Mouse (Mus musculus): ENCODE measurements at regions not wholly inside any gene's neighbourhood (a gene's known extent, or its start where the extent isn't known, plus 50 kb on each side); places are given as distances from the start of the nearest gene placed in this dataset.
A peak's percentile ranks its signal among the peaks of the same experiment; 100 is the strongest.

- H3K36me3 ChIP-seq (ENCODE audit: control insufficient read depth, insufficient read depth, low read length): no peaks in the 10 kb centered on the region
- ATAC-seq (ENCODE audit: low FRiP score, low TSS enrichment) (no peak), DNase-seq (no peak)
- H3K9me3 ChIP-seq (ENCODE audit: control insufficient read depth, low read length): no peaks in the 10 kb centered on the region
- H3K4me1 ChIP-seq (ENCODE audit: control insufficient read depth, insufficient read depth, low read length): no peaks in the 10 kb centered on the region
- WGBS: 89% methylated on average over 3 of the region's 3 CpGs
- H3K27me3 ChIP-seq (ENCODE audit: control insufficient read depth, insufficient read depth, low read length): no peaks in the 10 kb centered on the region
- H3K9ac ChIP-seq (replicated peaks; ENCODE audit: low read length): no peak overlapping the region
- no peak overlapping the region for H3K4me2 ChIP-seq (ENCODE audit: low read length)
- H3K27ac ChIP-seq (replicated peaks; ENCODE audit: low read depth, low read length): no peak overlapping the region
- H3K4me3 ChIP-seq (replicated peaks; ENCODE audit: low read depth, low read length): no peak overlapping the region
Observed at GRCm38 (mm10) chr6:147416592-147416991, 59.0 kb upstream of the Ccdc91 start.

GRCm38 (mm10) chr6:147413713-147414112 lies 61.9 kb upstream of the Ccdc91 start:
- Histone ChIP-seq H3K9ac (replicated peaks; ENCODE audit: low read length) (no peak overlapping the region), H3K4me3 (replicated peaks; ENCODE audit: low read depth, low read length) (no peak overlapping the region), H3K27ac (replicated peaks; ENCODE audit: low read depth, low read length) (no peak overlapping the region), H3K9me3 (ENCODE audit: control insufficient read depth, low read length) (no peaks in the 10 kb centered on the region), H3K27me3 (ENCODE audit: control insufficient read depth, insufficient read depth, low read length) (no peaks in the 10 kb centered on the region), H3K4me1 (ENCODE audit: control insufficient read depth, insufficient read depth, low read length) (no peaks in the 10 kb centered on the region), H3K36me3 (ENCODE audit: control insufficient read depth, insufficient read depth, low read length) (no peaks in the 10 kb centered on the region), H3K4me2 (ENCODE audit: low read length) (no peak overlapping the region)
- ATAC-seq (ENCODE audit: low FRiP score, low TSS enrichment): no peak
- 94% methylated on average over 3 of the region's 3 CpGs for WGBS
- no peak for DNase-seq

- H3K9me3 ChIP-seq (ENCODE audit: control insufficient read depth, low read length): no peaks in the 10 kb centered on the region
- no peak overlapping the region for H3K4me2 ChIP-seq (ENCODE audit: low read length)
- H3K4me1 ChIP-seq (ENCODE audit: control insufficient read depth, insufficient read depth, low read length): no peaks in the 10 kb centered on the region
- no peak overlapping the region for H3K27ac ChIP-seq (replicated peaks; ENCODE audit: low read depth, low read length)
- H3K4me3 ChIP-seq (replicated peaks; ENCODE audit: low read depth, low read length): no peak overlapping the region
- H3K36me3 ChIP-seq (ENCODE audit: control insufficient read depth, insufficient read depth, low read length): no peaks in the 10 kb centered on the region
- ATAC-seq (ENCODE audit: low FRiP score, low TSS enrichment): no peak
- no peak for DNase-seq
- H3K27me3 ChIP-seq (ENCODE audit: control insufficient read depth, insufficient read depth, low read length): no peaks in the 10 kb centered on the region
- no peak overlapping the region for H3K9ac ChIP-seq (replicated peaks; ENCODE audit: low read length)
- WGBS: 88% methylated on average over 6 of the region's 6 CpGs
Observed at GRCm38 (mm10) chr6:147397984-147398383, 77.6 kb upstream of the Ccdc91 start.

- H3K4me2 ChIP-seq (ENCODE audit: low read length): no peak overlapping the region
- H3K9me3 ChIP-seq (ENCODE audit: control insufficient read depth, low read length): no peaks in the 10 kb centered on the region
- 49% methylated on average over 14 of the region's 14 CpGs for WGBS
- H3K36me3 ChIP-seq (ENCODE audit: control insufficient read depth, insufficient read depth, low read length): no peaks in the 10 kb centered on the region
- H3K27ac ChIP-seq (replicated peaks; ENCODE audit: low read depth, low read length): no peak overlapping the region
- no peak overlapping the region for H3K9ac ChIP-seq (replicated peaks; ENCODE audit: low read length)
- ATAC-seq (ENCODE audit: low FRiP score, low TSS enrichment) (no peak), DNase-seq (peak; percentile 21)
- H3K27me3 ChIP-seq (ENCODE audit: control insufficient read depth, insufficient read depth, low read length): no peaks in the 10 kb centered on the region
- no peaks in the 10 kb centered on the region for H3K4me1 ChIP-seq (ENCODE audit: control insufficient read depth, insufficient read depth, low read length)
- no peak overlapping the region for H3K4me3 ChIP-seq (replicated peaks; ENCODE audit: low read depth, low read length)
Observed at GRCm38 (mm10) chr6:147391425-147392158, 84.0 kb upstream of the Ccdc91 start.

- no peak for DNase-seq
- no peak overlapping the region for H3K9ac ChIP-seq (replicated peaks; ENCODE audit: low read length)
- H3K9me3 ChIP-seq (ENCODE audit: control insufficient read depth, low read length): no peaks in the 10 kb centered on the region
- 91% methylated on average over 5 of the region's 5 CpGs for WGBS
- ATAC-seq (ENCODE audit: low FRiP score, low TSS enrichment): no peak
- H3K36me3 ChIP-seq (ENCODE audit: control insufficient read depth, insufficient read depth, low read length): no peaks in the 10 kb centered on the region
- no peak overlapping the region for H3K4me3 ChIP-seq (replicated peaks; ENCODE audit: low read depth, low read length)
- no peaks in the 10 kb centered on the region for H3K4me1 ChIP-seq (ENCODE audit: control insufficient read depth, insufficient read depth, low read length)
- no peak overlapping the region for H3K27ac ChIP-seq (replicated peaks; ENCODE audit: low read depth, low read length)
- H3K4me2 ChIP-seq (ENCODE audit: low read length): no peak overlapping the region
- H3K27me3 ChIP-seq (ENCODE audit: control insufficient read depth, insufficient read depth, low read length): no peaks in the 10 kb centered on the region
Observed at GRCm38 (mm10) chr6:147390499-147390898, 85.1 kb upstream of the Ccdc91 start.

GRCm38 (mm10) chr6:147388727-147389126 lies 86.9 kb upstream of the Ccdc91 start:
- DNase-seq (peak; percentile 21), ATAC-seq (ENCODE audit: low FRiP score, low TSS enrichment) (no peak)
- no peaks in the 10 kb centered on the region for H3K9me3 ChIP-seq (ENCODE audit: control insufficient read depth, low read length)
- no peaks in the 10 kb centered on the region for H3K27me3 ChIP-seq (ENCODE audit: control insufficient read depth, insufficient read depth, low read length)
- no peak overlapping the region for H3K4me3 ChIP-seq (replicated peaks; ENCODE audit: low read depth, low read length)
- H3K4me1 ChIP-seq (ENCODE audit: control insufficient read depth, insufficient read depth, low read length): no peaks in the 10 kb centered on the region
- H3K27ac ChIP-seq (replicated peaks; ENCODE audit: low read depth, low read length): no peak overlapping the region
- no peak overlapping the region for H3K4me2 ChIP-seq (ENCODE audit: low read length)
- no peaks in the 10 kb centered on the region for H3K36me3 ChIP-seq (ENCODE audit: control insufficient read depth, insufficient read depth, low read length)
- WGBS: 12% methylated on average over 2 of the region's 2 CpGs
- no peak overlapping the region for H3K9ac ChIP-seq (replicated peaks; ENCODE audit: low read length)

- Histone ChIP-seq H3K9ac (replicated peaks; ENCODE audit: low read length) (no peak overlapping the region), H3K4me1 (ENCODE audit: control insufficient read depth, insufficient read depth, low read length) (no peaks in the 10 kb centered on the region), H3K27me3 (ENCODE audit: control insufficient read depth, insufficient read depth, low read length) (no peaks in the 10 kb centered on the region), H3K4me3 (replicated peaks; ENCODE audit: low read depth, low read length) (no peak overlapping the region), H3K9me3 (ENCODE audit: control insufficient read depth, low read length) (no peaks in the 10 kb centered on the region), H3K4me2 (ENCODE audit: low read length) (no peak overlapping the region), H3K36me3 (ENCODE audit: control insufficient read depth, insufficient read depth, low read length) (no peaks in the 10 kb centered on the region), H3K27ac (replicated peaks; ENCODE audit: low read depth, low read length) (no peak overlapping the region)
- no peak for DNase-seq
- WGBS: 94% methylated on average over 1 of the region's 1 CpGs
- no peak for ATAC-seq (ENCODE audit: low FRiP score, low TSS enrichment)
Observed at GRCm38 (mm10) chr6:147385606-147386005, 90.0 kb upstream of the Ccdc91 start.

- H3K36me3 ChIP-seq (ENCODE audit: control insufficient read depth, insufficient read depth, low read length): no peaks in the 10 kb centered on the region
- H3K9ac ChIP-seq (replicated peaks; ENCODE audit: low read length): no peak overlapping the region
- no peak overlapping the region for H3K27ac ChIP-seq (replicated peaks; ENCODE audit: low read depth, low read length)
- no peaks in the 10 kb centered on the region for H3K4me1 ChIP-seq (ENCODE audit: control insufficient read depth, insufficient read depth, low read length)
- ATAC-seq (ENCODE audit: low FRiP score, low TSS enrichment) (no peak), DNase-seq (no peak)
- WGBS: 87% methylated on average over 8 of the region's 8 CpGs
- H3K27me3 ChIP-seq (ENCODE audit: control insufficient read depth, insufficient read depth, low read length): no peaks in the 10 kb centered on the region
- no peaks in the 10 kb centered on the region for H3K9me3 ChIP-seq (ENCODE audit: control insufficient read depth, low read length)
- H3K4me3 ChIP-seq (replicated peaks; ENCODE audit: low read depth, low read length): no peak overlapping the region
- no peak overlapping the region for H3K4me2 ChIP-seq (ENCODE audit: low read length)
Observed at GRCm38 (mm10) chr6:147380519-147380918, 95.1 kb upstream of the Ccdc91 start.

- Histone ChIP-seq H3K27me3 (ENCODE audit: control insufficient read depth, insufficient read depth, low read length) (no peaks in the 10 kb centered on the region), H3K4me3 (replicated peaks; ENCODE audit: low read depth, low read length) (no peak overlapping the region), H3K4me1 (ENCODE audit: control insufficient read depth, insufficient read depth, low read length) (no peaks in the 10 kb centered on the region), H3K9ac (replicated peaks; ENCODE audit: low read length) (no peak overlapping the region), H3K4me2 (ENCODE audit: low read length) (no peak overlapping the region), H3K27ac (replicated peaks; ENCODE audit: low read depth, low read length) (no peak overlapping the region), H3K9me3 (ENCODE audit: control insufficient read depth, low read length) (no peaks in the 10 kb centered on the region), H3K36me3 (ENCODE audit: control insufficient read depth, insufficient read depth, low read length) (no peaks in the 10 kb centered on the region)
- DNase-seq (no peak), ATAC-seq (ENCODE audit: low FRiP score, low TSS enrichment) (no peak)
- WGBS: 94% methylated on average over 3 of the region's 3 CpGs
Observed at GRCm38 (mm10) chr6:147377679-147378078, 97.9 kb upstream of the Ccdc91 start.
